Mouse (Mus musculus) bone marrow, adult 2 months (tissue): Measurements from ENCODE around the gene Atp8b4.

Source experiments
- CTCF ChIP-seq: fragments of 200-500 bp; IDR thresholded peaks from 2 replicates; pipeline ENCODE4 v1.5.1; 2011; ENCODE audit warnings: low read length, control low read depth; ENCODE audit not compliant: control insufficient read depth, insufficient read depth
- POLR2A ChIP-seq: fragments of 200-500 bp; IDR thresholded peaks from 2 replicates; pipeline ENCODE4 v1.6.1; 2011; ENCODE audit warnings: low read depth, mild to moderate bottlenecking, control low read depth, low read length, borderline replicate concordance; ENCODE audit not compliant: control insufficient read depth

GRCm38 (mm10) chr2:126363050-126363744, 137.3 kb downstream of the Atp8b4 start:
- no peak for TF ChIP-seq POLR2A
- peak; percentile 92 for TF ChIP-seq CTCF
